Mouse (Mus musculus) layer of hippocampus, adult 18-20 months (tissue): ENCODE results near the gene Tmem269. TPM values are rescaled to one million over a fixed set of nuclear protein-coding genes. Genes with fewer than 3 reads are reported as not detected.
A peak's percentile ranks its signal among the peaks of the same experiment; 100 is the strongest.

Experiments used
- DNase-seq, 2 experiments: peaks; one replicate each; pipeline ENCODE4 v3.0.0; 2022; ENCODE audit warnings: low spot score in 2 of 2
- total RNA-seq, 2 experiments: library from RNA; stranded (reverse); gene quantifications; 2 replicates each; pipeline ENCODE4 v1.2.3; 2021

Tmem269 gene
- total RNA-seq, 2 experiments from 2014 or later: 0.74 to 0.87 TPM

DNA sequence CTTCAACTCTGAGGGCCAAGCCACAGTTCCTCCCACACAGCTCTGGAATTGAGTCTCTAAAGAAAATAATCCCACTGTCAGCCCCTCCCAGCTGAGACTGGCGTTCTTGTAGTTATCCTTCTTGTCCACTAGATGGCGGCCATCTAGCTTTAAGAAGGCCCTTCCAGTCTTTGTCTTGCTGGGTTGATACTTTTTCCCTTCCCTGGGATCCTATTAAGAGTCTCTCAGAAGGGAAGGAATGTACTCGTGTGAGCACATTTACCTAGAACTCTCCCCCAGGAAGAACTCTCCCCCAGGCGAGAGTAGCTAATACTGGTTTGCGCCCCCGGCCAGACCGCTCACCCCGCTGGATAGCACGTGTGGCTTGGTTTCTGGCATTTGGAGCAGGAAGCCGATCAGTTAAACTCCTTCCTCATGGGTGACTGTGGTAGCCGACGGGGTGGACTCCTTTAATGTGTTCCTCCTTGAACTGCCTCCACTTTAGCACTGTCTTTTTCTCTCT is 21.2 kb upstream of the Tmem269 start:
- DNase-seq: peak; percentile 39 to 63

DNA sequence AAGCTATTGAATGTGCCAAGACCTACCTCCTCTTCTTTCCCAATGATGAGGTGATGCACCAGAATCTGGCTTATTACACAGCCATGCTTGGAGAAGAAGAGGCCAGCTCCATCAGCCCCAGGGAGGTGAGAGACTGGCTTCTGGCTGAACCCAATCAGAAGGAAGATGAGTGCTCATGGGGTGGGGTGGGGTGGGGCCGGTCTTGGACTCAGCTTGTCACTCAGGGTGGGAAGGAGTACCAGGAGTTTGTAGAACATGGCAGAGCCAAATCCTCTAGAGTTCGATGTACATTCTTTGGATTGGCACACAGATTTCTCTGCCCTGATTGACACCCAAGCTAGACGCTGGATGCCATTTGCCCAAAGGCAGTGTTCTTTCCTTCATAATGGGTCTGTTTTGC is 20.6 kb upstream of the Tmem269 start:
- no peak for DNase-seq

DNA sequence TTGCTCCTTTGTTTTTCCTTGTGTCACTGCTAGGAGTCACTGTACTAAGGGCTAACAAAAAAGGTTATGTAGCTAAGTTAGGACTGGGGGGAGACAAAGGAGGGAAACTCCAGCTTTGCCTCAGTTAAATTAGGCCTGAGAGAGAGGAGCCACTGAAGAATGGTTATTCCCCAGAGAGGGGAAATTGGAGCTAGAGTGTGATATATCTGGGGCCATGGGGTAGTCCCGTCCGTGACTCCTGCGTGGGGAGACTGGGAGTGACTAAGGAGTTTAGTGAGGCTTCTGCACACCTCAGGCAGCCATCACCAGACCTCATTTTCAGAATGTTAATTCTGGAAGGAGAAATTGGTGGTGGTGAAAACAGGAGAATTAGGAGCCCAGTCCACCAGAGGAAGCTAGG is 16.3 kb upstream of the Tmem269 start:
- DNase-seq: no peak

DNA sequence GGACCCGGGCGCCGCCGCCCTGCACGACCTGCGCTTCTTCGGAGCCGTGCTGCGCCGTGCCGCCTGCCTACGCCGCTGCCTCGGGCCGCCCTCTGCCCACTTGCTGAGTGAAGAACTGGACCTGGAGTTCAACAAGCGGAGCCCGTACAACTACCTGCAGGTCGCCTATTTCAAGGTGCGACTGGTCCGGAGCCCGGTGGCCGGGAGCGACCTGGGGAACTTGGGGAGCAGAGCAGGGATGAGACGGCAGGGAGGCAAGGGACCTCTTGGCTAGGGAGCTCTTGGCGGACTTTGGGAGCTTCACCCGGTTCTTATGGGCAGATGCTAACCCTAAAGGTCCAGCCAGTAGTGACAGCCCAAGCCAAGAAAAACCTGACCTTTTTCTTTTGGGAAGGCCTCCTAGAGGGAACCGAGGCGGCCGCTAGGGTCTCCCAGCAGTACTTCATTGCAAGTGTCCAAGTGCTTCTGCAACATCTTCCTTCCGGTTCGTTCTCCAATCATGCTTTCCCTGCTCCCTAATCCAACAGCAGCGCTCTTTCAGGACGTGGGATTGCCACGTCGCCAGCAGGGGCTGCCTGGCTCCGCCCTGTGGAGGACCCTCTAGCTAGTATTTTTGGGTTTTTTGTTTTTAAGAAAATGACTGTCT is 15.4 kb upstream of the Tmem269 start:
- DNase-seq: peak; percentile 55 to 73

DNA sequence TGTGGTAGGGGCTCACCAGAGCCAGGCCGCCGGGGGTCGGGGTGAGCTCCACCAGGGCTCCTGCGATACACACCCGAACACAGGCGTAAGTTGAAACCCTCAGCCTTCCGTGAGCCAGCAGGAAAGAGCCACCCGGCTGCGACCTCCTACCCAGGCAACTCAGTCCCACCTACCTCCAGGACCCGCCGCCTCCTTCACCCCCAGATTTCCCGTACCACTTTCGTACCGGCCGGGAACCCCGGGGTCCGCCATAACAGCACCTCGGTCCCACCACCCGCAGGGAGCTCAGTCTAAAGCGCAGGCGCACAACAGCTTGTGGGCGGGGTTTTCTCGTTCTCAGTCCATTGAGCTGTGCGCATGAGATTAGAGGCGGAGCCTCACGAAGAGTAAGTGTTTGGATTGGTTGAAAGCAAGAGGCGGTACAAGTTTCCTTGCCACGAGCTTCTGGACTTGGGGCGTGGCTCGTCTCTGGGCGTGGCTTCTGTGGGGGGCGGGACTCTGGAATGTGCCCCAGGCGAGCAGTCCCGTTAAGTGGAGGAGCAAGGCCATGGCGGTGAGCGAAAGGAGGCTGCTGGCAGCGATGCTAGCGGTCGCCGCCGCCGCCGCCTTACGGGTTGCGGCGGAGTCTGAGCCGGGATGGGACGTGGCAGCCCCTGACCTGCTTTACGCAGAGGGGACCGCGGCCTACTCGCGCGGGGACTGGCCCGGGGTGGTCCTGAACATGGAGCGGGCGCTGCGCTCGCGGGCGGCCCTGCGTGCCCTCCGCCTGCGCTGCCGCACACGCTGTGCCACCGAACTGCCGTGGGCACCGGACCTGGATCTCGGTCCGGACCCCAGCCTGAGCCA is 14.6 kb upstream of the Tmem269 start, which contains the start of the genes AU022252 and P3h1:
Gene AU022252 (minus strand): TSS at position 303 of the 846 bp plus-strand sequence.
Gene P3h1 (plus strand): TSS at position 506 of the 846 bp plus-strand sequence.
- peak; percentile 98 to 99 for DNase-seq

DNA sequence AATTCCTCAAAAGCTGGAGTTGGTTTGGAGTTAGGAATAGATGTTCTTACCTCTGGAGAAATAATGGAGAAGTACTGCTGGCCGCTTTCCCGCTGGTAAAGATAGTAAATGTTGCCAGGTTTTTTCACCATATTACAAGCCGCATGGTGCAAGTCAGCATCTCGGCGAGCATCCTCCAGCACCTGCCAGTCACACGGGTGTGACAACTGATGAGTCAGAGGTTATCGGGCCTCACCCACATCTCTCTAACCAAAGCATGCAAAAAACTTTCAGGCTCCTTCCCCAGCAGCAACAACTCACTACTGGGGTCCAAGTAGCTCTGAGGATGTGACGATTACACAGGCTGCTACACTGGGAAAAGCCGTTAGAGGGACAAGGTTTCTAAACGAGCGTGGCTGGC is 8.7 kb upstream of the Tmem269 start:
- no peak for DNase-seq

DNA sequence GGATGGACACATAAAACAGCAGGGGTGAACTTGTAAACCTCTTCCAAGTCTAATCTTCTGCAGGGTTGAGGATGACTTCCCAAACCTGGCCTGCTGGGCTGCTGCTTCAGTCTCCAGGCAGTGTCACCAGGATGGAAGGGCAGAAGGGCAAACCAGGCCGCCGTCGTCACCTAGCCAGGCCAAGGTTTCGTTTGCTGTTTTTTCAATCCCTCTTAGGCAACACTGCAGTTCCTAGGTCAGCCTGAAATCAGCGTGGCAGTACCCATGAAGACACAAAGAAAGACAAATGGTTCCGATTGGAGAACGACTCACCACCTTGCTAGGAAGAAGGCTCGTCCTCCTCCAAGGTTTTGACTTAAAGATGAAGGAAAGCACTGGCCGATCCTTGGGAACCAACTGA is 7.7 kb upstream of the Tmem269 start:
- DNase-seq: no peak

DNA sequence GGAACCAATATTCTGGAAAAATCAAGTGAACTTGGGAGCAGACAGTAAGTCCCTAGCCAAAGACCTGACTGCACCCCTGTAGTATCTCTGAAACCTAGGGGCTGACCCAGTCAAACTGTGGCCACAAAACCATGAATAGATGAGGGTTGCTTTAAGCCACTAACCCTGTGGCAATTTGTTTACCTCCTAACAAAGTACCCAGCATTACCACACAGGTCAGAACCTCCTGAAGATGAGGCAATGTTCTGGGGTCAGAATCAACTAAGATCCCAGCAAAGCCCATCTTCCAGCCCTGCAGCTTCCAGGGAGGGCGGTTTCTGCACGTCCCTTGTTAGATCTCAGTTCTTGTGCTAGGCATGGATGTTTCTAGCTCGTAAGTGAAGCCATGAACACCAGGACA is 6.5 kb upstream of the Tmem269 start:
- no peak for DNase-seq

DNA sequence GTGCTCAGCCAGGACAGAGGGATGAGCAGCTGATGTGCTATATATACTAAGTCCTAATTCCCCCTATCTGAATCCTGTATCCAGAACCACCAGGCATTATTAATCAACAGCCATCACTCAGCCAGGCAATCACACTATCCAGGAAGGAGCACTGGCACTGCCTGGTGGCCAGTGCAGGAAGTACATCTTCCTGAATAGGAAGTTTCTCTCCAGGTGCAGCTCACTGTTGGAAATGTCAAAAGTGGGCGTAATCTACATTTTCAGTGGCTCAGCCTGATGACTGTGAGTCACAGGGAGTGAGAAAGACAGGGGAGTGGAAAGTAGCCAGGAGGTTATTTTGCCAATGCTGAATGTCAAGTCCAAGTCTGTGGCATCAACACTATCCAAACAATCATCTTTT is 5.7 kb upstream of the Tmem269 start:
- peak; percentile 43 to 71 for DNase-seq

DNA sequence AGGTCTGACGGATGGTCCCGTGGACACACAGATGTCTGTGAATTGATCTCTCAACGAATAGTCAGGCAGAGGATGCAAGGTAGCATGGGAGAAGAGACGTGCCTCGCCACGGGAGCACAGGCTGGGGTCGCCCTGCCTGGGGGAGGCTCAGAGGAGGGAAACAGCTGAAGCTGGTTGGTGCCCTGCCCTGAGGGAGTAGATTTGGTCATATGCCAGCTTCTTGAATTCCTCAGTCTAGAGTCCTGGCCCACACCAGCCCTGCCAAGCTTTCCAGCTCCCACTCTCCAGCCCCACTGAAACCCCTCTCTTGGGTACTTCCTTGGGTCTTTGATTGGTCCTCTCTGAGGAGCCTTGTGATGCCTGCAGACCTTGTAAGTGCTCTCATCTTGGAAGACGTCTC is 1.4 kb downstream of the Tmem269 start:
- no peak for DNase-seq

DNA sequence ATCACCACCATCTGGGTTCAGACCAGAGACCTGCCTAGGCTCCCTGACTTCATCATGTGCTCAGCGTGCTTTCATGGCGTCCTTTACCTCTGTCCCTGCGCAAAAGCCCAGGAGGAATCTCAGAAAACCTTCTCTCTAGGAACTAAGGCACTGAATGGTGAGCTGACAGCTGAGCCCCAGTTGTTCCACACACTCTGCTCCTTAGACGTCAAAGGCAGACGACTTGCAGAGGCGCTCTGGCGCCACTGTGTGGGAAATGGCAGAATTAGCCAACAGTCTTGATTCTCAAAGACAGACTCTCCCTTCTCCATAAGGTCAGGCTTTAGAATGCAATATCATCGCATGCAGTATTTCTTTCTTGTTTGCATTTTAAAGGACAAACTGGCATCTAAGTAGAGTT is 13.3 kb downstream of the Tmem269 start:
- DNase-seq: peak; percentile 32 to 66

DNA sequence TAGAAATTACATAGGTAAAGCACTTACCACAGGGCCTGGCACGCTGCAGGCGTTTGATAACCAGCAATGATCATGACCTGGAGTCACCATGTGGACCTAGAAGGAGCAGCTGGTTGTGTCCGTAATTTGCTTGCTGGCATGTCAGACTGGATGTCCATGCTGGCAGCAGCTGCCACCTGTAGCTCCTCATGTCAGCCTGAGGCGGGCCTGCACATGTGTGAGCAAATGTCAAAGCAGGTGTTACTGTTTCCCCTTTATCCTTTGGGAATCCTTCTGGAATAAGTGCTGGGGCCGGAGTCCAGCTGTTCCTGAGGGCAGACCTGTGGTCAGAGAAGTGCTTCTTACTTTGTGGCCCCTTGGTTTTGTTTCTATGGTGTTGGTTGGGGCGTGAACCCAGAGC is 19.9 kb downstream of the Tmem269 start:
- no peak for DNase-seq

DNA sequence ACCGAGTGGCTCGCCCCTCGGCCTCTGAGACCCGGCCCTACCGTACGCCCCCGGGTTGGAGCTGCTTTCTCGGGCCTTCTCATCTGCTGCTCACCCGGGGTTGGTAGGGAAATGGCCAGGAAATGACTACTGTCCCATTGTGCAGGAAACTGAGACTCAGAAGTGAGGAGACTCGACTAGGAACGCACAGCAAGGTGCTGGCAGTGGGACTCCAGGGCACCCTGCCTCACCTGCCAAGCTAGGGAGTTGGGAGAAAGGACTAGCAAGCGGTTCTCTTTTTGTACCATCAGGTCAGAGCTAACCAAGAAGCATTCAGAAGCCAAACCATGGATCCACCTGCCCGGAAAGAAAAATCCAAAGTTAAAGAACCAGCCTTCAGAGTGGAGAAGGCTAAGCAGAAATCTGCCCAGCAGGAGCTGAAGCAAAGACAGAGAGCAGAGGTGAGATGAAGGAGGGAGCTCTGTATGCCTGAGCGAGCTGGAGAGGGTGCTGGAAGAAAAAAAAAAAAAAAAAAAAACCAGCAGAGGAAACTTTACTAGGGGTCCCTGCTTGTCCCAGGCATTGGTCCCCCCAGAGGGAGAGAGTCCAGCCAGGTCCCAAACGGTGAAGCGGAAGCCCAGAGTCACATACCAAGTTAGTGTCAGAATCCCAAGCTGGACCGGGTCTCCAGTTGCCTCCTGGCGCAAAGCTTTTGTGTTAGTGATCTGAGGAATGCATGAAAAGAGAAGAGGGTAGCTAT is 22.3 kb downstream of the Tmem269 start:
- DNase-seq: no peak

DNA sequence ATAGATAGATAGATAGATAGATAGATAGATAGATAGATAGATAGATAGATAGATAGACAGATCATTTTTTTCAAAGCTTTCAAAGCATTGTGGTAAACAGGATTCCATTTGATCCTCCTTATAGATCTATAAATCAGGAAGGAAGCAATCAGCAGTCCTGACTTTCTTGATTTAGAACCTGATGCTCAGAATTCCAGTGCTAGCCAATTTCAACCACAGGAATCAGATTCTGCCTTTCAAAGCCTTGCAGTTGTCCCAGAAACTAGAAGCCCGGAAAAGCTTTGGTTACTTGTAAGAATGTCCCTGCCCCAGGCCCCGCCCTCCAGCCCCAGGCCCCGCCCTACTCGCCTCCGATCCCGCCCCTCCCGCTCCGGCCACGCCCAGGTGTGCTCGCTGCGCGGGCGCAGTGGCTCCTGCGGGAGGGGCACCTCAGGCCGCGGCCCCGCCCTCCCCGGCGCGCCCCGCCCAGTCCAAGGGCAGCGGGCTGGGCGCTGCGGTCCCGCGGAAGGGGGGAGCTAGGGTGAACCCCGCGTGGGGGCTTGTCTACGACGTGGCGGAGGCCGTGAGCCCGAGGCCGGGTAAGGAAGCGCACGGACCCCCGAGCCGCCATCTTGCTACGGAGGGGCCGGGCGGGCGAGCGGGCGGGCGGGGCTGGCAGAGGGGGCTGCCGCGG is 23.0 kb downstream of the Tmem269 start, which contains the start of gene Svbp:
Gene Svbp (plus strand): TSS at position 398 of the 673 bp plus-strand sequence.
- peak; percentile 69 to 84 for DNase-seq

DNA sequence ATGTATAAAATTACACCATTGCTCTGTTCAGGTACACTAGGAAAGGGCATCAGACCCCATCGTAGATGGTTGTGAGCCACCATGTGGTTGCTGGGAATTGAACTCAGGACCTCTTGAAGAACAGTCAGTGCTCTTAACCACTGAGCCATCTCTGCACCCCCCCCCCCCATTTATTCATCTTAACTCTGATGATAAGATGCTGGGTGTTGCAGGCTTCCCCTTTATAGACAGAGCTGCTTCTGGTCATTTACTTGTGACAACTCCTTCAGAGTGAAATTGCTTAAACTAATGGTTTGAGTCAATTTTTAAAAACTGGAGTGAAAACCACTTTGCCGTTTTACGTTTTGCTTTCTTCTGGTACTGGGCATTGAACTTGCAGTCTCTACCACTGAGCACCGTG is 25.3 kb downstream of the Tmem269 start:
- no peak for DNase-seq

DNA sequence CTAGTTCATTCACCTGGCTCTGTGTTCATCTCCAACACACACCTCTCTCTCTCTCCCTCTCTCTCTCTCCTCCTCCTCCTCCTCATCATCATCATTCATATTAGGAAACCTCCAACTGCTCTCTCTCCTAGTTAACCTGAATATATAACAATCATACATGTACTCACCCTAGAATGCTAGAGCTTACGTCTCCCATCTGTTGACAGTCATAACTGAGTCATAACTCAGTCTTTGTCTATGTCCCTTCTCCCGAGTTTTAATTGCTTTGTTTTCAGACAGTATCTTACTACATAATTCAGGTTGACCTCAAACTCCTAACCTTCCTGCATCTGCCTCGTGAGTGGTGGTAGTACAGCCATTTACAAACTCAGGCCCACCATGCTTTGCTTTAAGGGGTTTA is 26.7 kb downstream of the Tmem269 start:
- DNase-seq: no peak

DNA sequence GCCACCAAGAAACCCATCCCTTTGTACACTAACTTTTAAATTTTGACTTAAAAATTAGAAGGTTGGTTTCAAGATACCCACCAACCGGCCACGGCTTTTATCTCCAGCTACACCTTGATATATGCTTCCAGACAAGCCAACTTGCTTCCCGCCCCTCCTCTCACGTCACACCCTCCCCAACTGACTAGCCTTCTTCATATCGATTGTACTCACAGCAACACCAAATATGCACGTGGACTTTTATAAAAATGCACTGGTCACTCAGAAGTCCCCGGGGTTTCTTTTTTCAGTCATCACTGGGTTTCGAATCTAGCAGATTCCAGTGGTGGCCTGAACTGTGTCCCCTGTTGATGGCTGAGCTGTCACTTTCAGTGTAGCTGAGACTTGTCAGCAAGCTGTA is 27.4 kb downstream of the Tmem269 start:
- no peak for DNase-seq

DNA sequence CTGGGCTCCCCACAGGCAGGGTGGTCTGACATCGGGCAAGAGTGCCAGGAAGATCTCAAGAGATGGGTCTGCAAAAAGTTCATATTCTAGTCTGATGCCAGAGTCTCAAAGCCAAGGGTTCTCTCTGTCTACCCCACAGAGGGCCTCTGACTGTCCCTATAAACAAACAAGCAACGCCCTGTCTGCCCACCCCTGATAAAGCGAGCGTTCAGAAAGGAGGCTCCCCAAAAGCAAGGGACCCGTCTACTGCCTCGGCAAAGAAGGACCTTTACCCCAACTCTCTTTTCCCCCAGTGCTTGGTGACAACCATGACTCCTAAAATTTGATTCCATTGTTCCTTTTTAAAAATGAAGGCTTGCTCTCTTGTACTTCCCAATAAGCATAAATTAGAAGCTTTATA is 28.2 kb downstream of the Tmem269 start, which contains the start of gene Ermap:
Gene Ermap (minus strand): TSS at position 148 of the 400 bp plus-strand sequence.
- DNase-seq: no peak

DNA sequence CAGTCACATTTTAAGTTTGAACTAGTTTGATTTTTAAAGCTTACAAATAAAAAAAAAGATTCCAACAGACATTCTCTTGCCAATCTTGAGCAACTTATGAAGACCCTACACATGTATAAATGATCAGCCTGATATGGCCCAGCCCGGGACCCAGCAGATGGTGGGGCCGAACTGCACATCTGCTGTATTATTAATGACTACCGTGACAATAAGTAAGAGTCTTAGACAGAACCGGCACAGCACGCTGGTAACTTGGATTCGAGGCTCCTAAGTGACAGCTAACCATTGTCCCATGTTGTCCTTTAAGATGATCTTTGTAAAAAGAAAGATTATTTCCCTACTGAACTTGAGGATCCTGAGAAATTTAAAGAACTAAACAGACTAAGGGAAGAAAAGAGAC is 28.6 kb downstream of the Tmem269 start:
- DNase-seq: no peak

DNA sequence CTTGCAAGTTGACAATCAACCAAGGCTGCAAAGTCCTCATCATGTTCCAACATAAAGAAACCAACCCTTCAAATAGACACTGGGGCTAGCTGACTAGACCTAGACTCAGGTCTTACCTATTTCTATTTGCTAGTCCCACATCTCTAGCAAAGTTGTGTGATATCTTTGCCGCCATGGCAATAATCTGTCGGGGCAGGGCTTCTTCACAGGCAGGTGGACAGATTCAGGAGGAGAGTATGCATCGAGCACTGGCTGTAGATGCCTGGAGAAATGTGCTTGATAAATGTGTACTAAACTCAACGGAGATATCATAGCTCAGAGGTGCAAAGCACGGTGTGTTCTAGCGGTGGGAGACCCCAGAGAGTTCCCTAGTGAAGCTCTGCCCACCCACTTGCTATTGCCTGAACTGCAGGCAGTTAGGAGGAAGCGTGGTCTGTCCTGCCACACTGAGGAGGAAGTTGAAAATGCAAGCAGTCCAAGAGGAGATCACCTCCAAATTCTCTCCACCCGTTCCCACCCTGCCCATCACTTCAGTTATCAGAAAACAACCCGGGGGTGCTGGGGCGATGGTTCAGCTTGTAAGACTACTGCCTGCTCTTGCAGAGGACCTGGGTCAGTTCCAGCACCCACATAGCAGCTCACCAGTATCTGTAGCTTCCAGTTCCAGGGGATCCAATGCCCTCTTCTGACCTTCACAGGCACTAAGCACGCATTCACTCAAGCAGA is 29.8 kb downstream of the Tmem269 start:
- no peak for DNase-seq
